Mouse (Mus musculus) lung, postnatal 0 days (tissue): ENCODE measurements around the gene Dlg2.

ENCODE experiments used
- CTCF ChIP-seq: IDR thresholded peaks from 2 replicates; pipeline ENCODE4 v1.5.1; 2016; ENCODE audit warnings: antibody characterized with exemption, mild to moderate bottlenecking
- EP300 ChIP-seq: IDR thresholded peaks from 2 replicates; pipeline ENCODE4 v1.6.1; 2016; ENCODE audit warnings: antibody characterized with exemption, mild to moderate bottlenecking, control low read depth

DNA sequence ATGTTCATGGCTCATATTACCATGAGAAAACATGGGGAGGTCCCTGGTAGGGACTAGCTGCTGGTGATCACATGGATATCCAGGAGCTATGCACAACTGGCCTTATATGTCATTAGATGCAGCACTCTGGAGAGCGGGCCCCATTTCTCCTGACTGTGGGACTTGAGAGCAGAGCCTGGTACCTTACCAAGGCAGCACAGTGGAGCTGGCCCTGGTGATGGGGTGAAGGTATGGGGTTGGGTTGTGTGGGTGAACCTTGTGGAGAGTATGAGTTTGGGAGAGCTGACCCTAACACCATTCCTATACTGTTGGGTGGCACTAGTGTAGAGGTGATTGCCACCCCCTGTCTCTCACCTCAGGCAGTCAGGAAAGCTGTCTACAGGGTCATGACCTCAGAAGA lies 311.5 kb downstream of the Dlg2 start:
- TF ChIP-seq EP300: no peak
- TF ChIP-seq CTCF: no peak
